Mouse (Mus musculus) kidney, embryonic 15.5 days (tissue): ENCODE data around the gene Itgb6. TPM values are rescaled to one million over a fixed set of nuclear protein-coding genes. Genes with fewer than 3 reads are reported as not detected.
A peak's percentile ranks its signal among the peaks of the same experiment; 100 is the strongest.

Experiments
- ATAC-seq: fragments of 200-750 bp; cut with Nextera tagmentation; replicated peaks from 2 replicates; pipeline ENCODE4 v1.8.0; 2017; ENCODE audit warnings: moderate TSS enrichment; ENCODE audit not compliant: low FRiP score
- H3K27ac ChIP-seq: fragments of 300-500 bp; sonication (generic); 2 replicates; pipeline ENCODE4 v1.5.1; 2015; ENCODE audit warnings: mild to moderate bottlenecking, inconsistent platforms
- H3K27me3 ChIP-seq: fragments of 300-500 bp; sonication (generic); 2 replicates; pipeline ENCODE4 v1.6.1; 2015; ENCODE audit warnings: inconsistent platforms
- H3K36me3 ChIP-seq: fragments of 300-500 bp; sonication (generic); 2 replicates; pipeline ENCODE4 v1.6.1; 2015; ENCODE audit warnings: inconsistent platforms
- H3K4me1 ChIP-seq: fragments of 300-500 bp; sonication (generic); 2 replicates; pipeline ENCODE4 v1.6.1; 2015; ENCODE audit warnings: inconsistent platforms
- H3K4me2 ChIP-seq: fragments of 300-500 bp; sonication (generic); 2 replicates; pipeline ENCODE4 v1.6.1; 2015; ENCODE audit warnings: moderate library complexity, mild to moderate bottlenecking, inconsistent platforms
- H3K4me3 ChIP-seq: fragments of 300-500 bp; sonication (generic); replicated peaks from 2 replicates; pipeline ENCODE4 v1.5.1; 2015; ENCODE audit warnings: mild to moderate bottlenecking, inconsistent platforms
- H3K9ac ChIP-seq: fragments of 300-500 bp; sonication (generic); 2 replicates; pipeline ENCODE4 v1.6.1; 2015; ENCODE audit warnings: mild to moderate bottlenecking, inconsistent platforms
- H3K9me3 ChIP-seq: fragments of 300-500 bp; sonication (generic); replicated peaks from 2 replicates; pipeline ENCODE4 v1.6.1; 2016; ENCODE audit warnings: inconsistent platforms
- WGBS: fragments of 180-500 bp; shearing (Covaris S2); methylation state at CpG from one replicate; pipeline ENCODE4 v1.1.7; 2015; ENCODE audit warnings: mixed read lengths; 5-methylcytosine and 5-hydroxymethylcytosine counted together
- polyA plus RNA-seq: library from polyadenylated mRNA; unstranded; fragments of >200 nt; fragmentation: Nextera tagmentation; extraction: Ambion mirVana; gene quantifications from 2 replicates; pipeline ENCODE4 v1.2.1, GENCODE M21; 2015

Itgb6 gene
- polyA plus RNA-seq, 1 experiment from 2014 or later, result 16.9 TPM

- H3K27me3 ChIP-seq, result no peaks in the 10 kb centered on the region
- H3K27ac ChIP-seq, result no peak overlapping the region
- H3K36me3 ChIP-seq, result no peaks in the 10 kb centered on the region
- no peak for ATAC-seq
- WGBS, result 44% methylated on average over 20 of the region's 20 CpGs
- no peak overlapping the region for H3K4me3 ChIP-seq
- H3K4me2 ChIP-seq, result no peak overlapping the region
- H3K4me1 ChIP-seq, result 0 out of 2 replicates have a peak, but pooled peaks cover 18% of the 10 kb centered on the region
- H3K9me3 ChIP-seq, result no peaks in the 10 kb centered on the region
- no peak overlapping the region for H3K9ac ChIP-seq
Measured at GRCm38 (mm10) chr2:60636910-60637761, 85.3 kb downstream of the Itgb6 start.

- no peak overlapping the region for H3K4me2 ChIP-seq
- no peaks in the 10 kb centered on the region for H3K36me3 ChIP-seq
- ATAC-seq, result no peak
- H3K9me3 ChIP-seq, result no peaks in the 10 kb centered on the region
- no peak overlapping the region for H3K4me3 ChIP-seq
- H3K27me3 ChIP-seq, result no peaks in the 10 kb centered on the region
- H3K4me1 ChIP-seq, result 0 out of 2 replicates have a peak, but pooled peaks cover 18% of the 10 kb centered on the region
- no peak overlapping the region for H3K27ac ChIP-seq
- no peak overlapping the region for H3K9ac ChIP-seq
- 47% methylated on average over 3 of the region's 3 CpGs for WGBS
Measured at GRCm38 (mm10) chr2:60636481-60636880, 86.0 kb downstream of the Itgb6 start.

- no peaks in the 10 kb centered on the region for H3K27me3 ChIP-seq
- 59% methylated on average over 6 of the region's 6 CpGs for WGBS
- H3K27ac ChIP-seq, result no peak overlapping the region
- no peaks in the 10 kb centered on the region for H3K36me3 ChIP-seq
- H3K9ac ChIP-seq, result no peak overlapping the region
- H3K4me1 ChIP-seq, result 0 out of 2 replicates have a peak, but pooled peaks cover 18% of the 10 kb centered on the region
- H3K4me3 ChIP-seq, result no peak overlapping the region
- ATAC-seq, result 0 out of 2 replicates have a peak, but pooled peaks have one; percentile 40
- H3K9me3 ChIP-seq, result no peaks in the 10 kb centered on the region
- H3K4me2 ChIP-seq, result no peak overlapping the region
Measured at GRCm38 (mm10) chr2:60636038-60636437, 86.4 kb downstream of the Itgb6 start.

GRCm38 (mm10) chr2:60632791-60633190, 89.7 kb downstream of the Itgb6 start:
- H3K27me3 ChIP-seq, result no peaks in the 10 kb centered on the region
- WGBS, result 74% methylated on average over 2 of the region's 2 CpGs
- H3K4me1 ChIP-seq, result 0 out of 2 replicates have a peak, but pooled peaks cover 15% of the 10 kb centered on the region
- no peak overlapping the region for H3K4me3 ChIP-seq
- no peak overlapping the region for H3K9ac ChIP-seq
- ATAC-seq, result no peak
- H3K4me2 ChIP-seq, result no peak overlapping the region
- no peaks in the 10 kb centered on the region for H3K9me3 ChIP-seq
- H3K36me3 ChIP-seq, result no peaks in the 10 kb centered on the region
- no peak overlapping the region for H3K27ac ChIP-seq

- H3K9me3 ChIP-seq, result no peaks in the 10 kb centered on the region
- H3K27me3 ChIP-seq, result no peaks in the 10 kb centered on the region
- H3K4me2 ChIP-seq, result no peak overlapping the region
- no peaks in the 10 kb centered on the region for H3K4me1 ChIP-seq
- H3K9ac ChIP-seq, result no peak overlapping the region
- H3K36me3 ChIP-seq, result no peaks in the 10 kb centered on the region
- 66% methylated on average over 2 of the region's 2 CpGs for WGBS
- H3K4me3 ChIP-seq, result no peak overlapping the region
- ATAC-seq, result no peak
- no peak overlapping the region for H3K27ac ChIP-seq
Measured at GRCm38 (mm10) chr2:60630304-60630703, 92.1 kb downstream of the Itgb6 start.

GRCm38 (mm10) chr2:60627952-60628351, 94.5 kb downstream of the Itgb6 start:
- H3K27ac ChIP-seq, result no peak overlapping the region
- H3K36me3 ChIP-seq, result no peaks in the 10 kb centered on the region
- no peaks in the 10 kb centered on the region for H3K27me3 ChIP-seq
- H3K9ac ChIP-seq, result no peak overlapping the region
- H3K4me3 ChIP-seq, result no peak overlapping the region
- no peak for ATAC-seq
- H3K4me2 ChIP-seq, result no peak overlapping the region
- 91% methylated on average over 4 of the region's 4 CpGs for WGBS
- H3K9me3 ChIP-seq, result no peaks in the 10 kb centered on the region
- no peaks in the 10 kb centered on the region for H3K4me1 ChIP-seq

- 81% methylated on average over 10 of the region's 10 CpGs for whole genome bisulfite sequencing
Measured at GRCm38 (mm10) chr2:60627515-60627914, 94.9 kb downstream of the Itgb6 start.

GRCm38 (mm10) chr2:60625766-60626165, 96.7 kb downstream of the Itgb6 start:
- H3K36me3 ChIP-seq, result no peaks in the 10 kb centered on the region
- no peaks in the 10 kb centered on the region for H3K4me1 ChIP-seq
- no peak overlapping the region for H3K9ac ChIP-seq
- no peaks in the 10 kb centered on the region for H3K27me3 ChIP-seq
- 40% methylated on average over 2 of the region's 2 CpGs for WGBS
- H3K4me3 ChIP-seq, result no peak overlapping the region
- H3K9me3 ChIP-seq, result no peaks in the 10 kb centered on the region
- no peak overlapping the region for H3K4me2 ChIP-seq
- H3K27ac ChIP-seq, result no peak overlapping the region
- no peak for ATAC-seq

More at GRCm38 (mm10) chr2:60627515-60627914, 94.9 kb downstream of the Itgb6 start:
- no peak overlapping the region for H3K27ac ChIP-seq
- no peaks in the 10 kb centered on the region for H3K27me3 ChIP-seq
- H3K9ac ChIP-seq, result no peak overlapping the region
- H3K4me2 ChIP-seq, result no peak overlapping the region
- H3K4me1 ChIP-seq, result no peaks in the 10 kb centered on the region
- no peak for ATAC-seq
- H3K4me3 ChIP-seq, result no peak overlapping the region
- no peaks in the 10 kb centered on the region for H3K9me3 ChIP-seq
- no peaks in the 10 kb centered on the region for H3K36me3 ChIP-seq

GRCm38 (mm10) chr2:60622161-60622560, 100.3 kb downstream of the Itgb6 start:
- Histone ChIP-seq H3K27me3 (no peaks in the 10 kb centered on the region), H3K4me1 (no peaks in the 10 kb centered on the region), H3K4me3 (no peak overlapping the region), H3K36me3 (no peaks in the 10 kb centered on the region), H3K27ac (no peak overlapping the region), H3K9me3 (no peaks in the 10 kb centered on the region), H3K9ac (no peak overlapping the region), H3K4me2 (no peak overlapping the region)
- 80% methylated on average over 7 of the region's 7 CpGs for WGBS
- no peak for ATAC-seq

- Histone ChIP-seq H3K9ac (no peak overlapping the region), H3K36me3 (no peaks in the 10 kb centered on the region), H3K4me1 (no peaks in the 10 kb centered on the region), H3K27me3 (no peaks in the 10 kb centered on the region), H3K27ac (no peak overlapping the region), H3K4me3 (no peak overlapping the region), H3K9me3 (no peaks in the 10 kb centered on the region), H3K4me2 (no peak overlapping the region)
- WGBS, result 94% methylated on average over 7 of the region's 7 CpGs
- no peak for ATAC-seq
Measured at GRCm38 (mm10) chr2:60614758-60615157, 107.7 kb downstream of the Itgb6 start.

- 80% methylated on average over 3 of the region's 3 CpGs for WGBS
- Histone ChIP-seq H3K4me3 (no peak overlapping the region), H3K9me3 (no peaks in the 10 kb centered on the region), H3K36me3 (no peaks in the 10 kb centered on the region), H3K4me2 (no peak overlapping the region), H3K4me1 (no peaks in the 10 kb centered on the region), H3K9ac (no peak overlapping the region), H3K27me3 (no peaks in the 10 kb centered on the region), H3K27ac (no peak overlapping the region)
- no peak for ATAC-seq
Measured at GRCm38 (mm10) chr2:60613857-60614228, 108.6 kb downstream of the Itgb6 start.

- Histone ChIP-seq H3K4me3 (no peak overlapping the region), H3K27me3 (no peaks in the 10 kb centered on the region), H3K9ac (no peak overlapping the region), H3K27ac (no peak overlapping the region), H3K36me3 (no peaks in the 10 kb centered on the region), H3K9me3 (no peaks in the 10 kb centered on the region), H3K4me1 (no peaks in the 10 kb centered on the region), H3K4me2 (no peak overlapping the region)
- 86% methylated on average over 15 of the region's 15 CpGs for WGBS
- ATAC-seq, result no peak
Measured at GRCm38 (mm10) chr2:60612906-60613856, 109.3 kb downstream of the Itgb6 start.
